Mouse (Mus musculus) embryonic fibroblast, embryonic 13.5 days (primary cell): Measurements from ENCODE around the gene Siae. TPM values are rescaled to one million over a fixed set of nuclear protein-coding genes. Genes with fewer than 3 reads are reported as not detected.

Experiments used
- H3K27ac ChIP-seq: 2 replicates; pipeline ENCODE4 v1.5.1; 2012; ENCODE audit warnings: low read length, control low read depth, inconsistent platforms; ENCODE audit not compliant: insufficient read depth
- H3K4me1 ChIP-seq: 2 replicates; pipeline ENCODE4 v1.6.1; 2011; ENCODE audit warnings: low read length; ENCODE audit not compliant: control insufficient read depth, insufficient read depth
- H3K4me3 ChIP-seq: 2 replicates; pipeline ENCODE4 v1.5.1; 2011; ENCODE audit warnings: mild to moderate bottlenecking, control low read depth, low read length; ENCODE audit not compliant: insufficient read depth
- CTCF ChIP-seq: IDR thresholded peaks from 2 replicates; pipeline ENCODE4 v1.5.1; 2011; ENCODE audit warnings: mild to moderate bottlenecking, control low read depth, low read length, moderate library complexity, borderline replicate concordance; ENCODE audit not compliant: insufficient read depth
- POLR2A ChIP-seq: IDR thresholded peaks from 2 replicates; pipeline ENCODE4 v1.6.1; 2011; ENCODE audit warnings: low read depth, mild to moderate bottlenecking, control low read depth, low read length, moderate library complexity
- polyA plus RNA-seq: library from polyadenylated mRNA; stranded (reverse); fragments of >200 nt; gene quantifications from 2 replicates; pipeline ENCODE4 v1.2.4, GENCODE M21; 2011; ENCODE audit warnings: low read depth; ENCODE audit not compliant: missing spikeins, insufficient read length

Gene Siae
- polyA plus RNA-seq, 1 experiment: 16.1 TPM

DNA sequence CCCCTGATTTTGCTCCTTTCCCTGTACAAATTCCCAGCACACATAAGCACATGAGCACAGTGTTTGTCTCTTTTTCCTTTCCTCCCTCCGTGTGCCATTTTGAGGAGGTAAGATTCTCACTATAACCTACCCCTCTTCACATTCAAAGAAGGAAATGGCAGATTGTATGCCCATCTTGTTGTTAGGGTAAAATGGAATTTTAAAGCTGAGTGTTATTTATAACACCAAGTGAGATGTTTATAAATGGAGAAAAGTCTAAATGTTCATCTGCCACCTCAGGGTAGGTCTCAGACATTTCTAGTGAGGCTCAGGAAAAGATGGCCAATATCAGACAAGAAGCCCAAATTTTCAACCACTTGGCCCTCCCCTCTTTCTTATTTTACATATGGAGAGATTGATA, 69.0 kb downstream of the Siae start:
- TF ChIP-seq POLR2A (no peak), CTCF (no peak)
- no peaks in the 10 kb centered on the region for H3K4me1 ChIP-seq
- no peak overlapping the region for H3K4me3 ChIP-seq
- H3K27ac ChIP-seq: no peak overlapping the region

DNA sequence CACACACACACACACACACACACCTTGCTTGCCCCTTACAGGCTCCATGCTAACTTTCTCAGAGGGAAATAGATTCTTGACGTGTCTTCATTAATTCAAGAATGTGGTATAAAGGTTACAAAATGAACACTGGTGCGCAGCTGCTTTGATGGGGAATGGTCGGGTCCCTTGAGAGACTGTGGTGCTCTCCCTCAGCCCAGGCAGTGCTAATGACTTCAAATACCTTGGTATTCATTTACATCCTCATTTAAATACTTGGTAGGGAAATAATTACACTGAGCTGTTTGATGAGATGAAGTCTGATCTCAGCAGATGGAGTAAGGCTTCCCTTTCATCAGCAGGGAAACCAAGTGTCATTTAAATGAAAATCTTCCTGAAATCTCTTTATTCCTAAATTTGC, 69.6 kb downstream of the Siae start:
- Histone ChIP-seq H3K4me1 (no peaks in the 10 kb centered on the region), H3K27ac (no peak overlapping the region), H3K4me3 (no peak overlapping the region)
- TF ChIP-seq CTCF (no peak), POLR2A (no peak)

DNA sequence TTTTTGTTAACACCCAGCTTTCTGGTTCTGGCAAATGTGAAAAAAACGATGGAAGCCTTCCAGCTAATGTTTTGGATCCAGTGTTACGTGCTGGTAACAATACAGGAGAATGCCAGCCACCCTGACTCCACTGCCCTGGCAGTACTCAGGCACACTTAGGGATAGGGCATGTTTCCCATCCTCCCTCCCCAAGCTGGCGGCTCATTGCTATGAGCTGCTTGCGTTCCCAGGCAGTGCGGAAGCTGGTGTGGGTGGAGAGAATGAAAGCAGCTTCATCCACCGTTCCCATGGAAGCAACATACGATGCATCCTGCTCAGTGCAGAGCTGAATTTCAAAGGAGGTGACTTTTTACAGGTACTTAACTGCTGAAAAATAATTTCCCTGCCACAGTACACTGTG, 70.1 kb downstream of the Siae start:
- TF ChIP-seq CTCF (no peak), POLR2A (no peak)
- no peak overlapping the region for H3K4me3 ChIP-seq
- H3K4me1 ChIP-seq: no peaks in the 10 kb centered on the region
- H3K27ac ChIP-seq: no peak overlapping the region

DNA sequence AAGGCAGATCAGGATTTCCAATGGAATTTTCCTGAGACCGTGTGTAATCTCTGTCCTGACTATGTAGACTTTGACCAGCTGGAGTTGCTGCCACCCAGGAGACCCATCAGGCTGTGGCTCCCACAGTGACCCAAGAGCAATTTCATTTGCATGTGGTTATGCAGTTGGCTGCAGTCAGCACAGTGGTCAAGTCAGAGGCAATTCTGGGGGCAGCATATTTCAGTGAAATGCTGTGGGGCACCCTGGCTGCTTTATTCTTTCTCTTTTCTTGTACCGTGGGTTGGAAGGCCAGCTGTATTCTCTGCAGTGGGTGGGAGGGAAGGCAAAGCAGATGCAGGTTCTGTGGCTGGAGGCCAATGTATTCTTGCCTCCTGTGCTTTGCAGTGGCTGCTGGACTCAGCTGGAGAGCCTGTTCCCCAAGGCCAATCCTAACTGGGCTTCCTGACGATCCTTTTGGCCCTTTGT, 70.6 kb downstream of the Siae start:
- Histone ChIP-seq H3K27ac (no peak overlapping the region), H3K4me1 (0 out of 2 replicates have a peak, but pooled peaks cover 3% of the 10 kb centered on the region), H3K4me3 (no peak overlapping the region)
- no peak for TF ChIP-seq POLR2A
- TF ChIP-seq CTCF: no peak

DNA sequence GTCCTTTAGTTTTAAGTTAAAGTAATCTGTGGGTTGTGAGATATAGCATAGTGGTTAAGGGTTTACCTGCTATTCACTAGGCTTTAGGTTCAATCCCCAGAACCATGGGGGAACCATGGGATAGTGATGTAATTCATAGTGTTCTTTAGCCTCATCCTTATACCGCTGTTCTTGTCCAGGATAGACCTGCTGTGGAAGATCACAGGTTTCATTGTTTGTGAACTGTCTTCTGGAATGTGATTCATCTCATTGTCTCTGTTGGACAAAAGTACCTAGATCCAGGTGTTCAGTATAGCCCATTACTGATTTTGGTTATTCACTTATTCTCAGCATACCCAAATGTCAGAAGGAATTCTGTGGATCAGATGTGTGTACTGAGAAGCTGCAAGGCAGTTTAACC, 71.8 kb downstream of the Siae start:
- TF ChIP-seq POLR2A: no peak
- TF ChIP-seq CTCF: no peak
- H3K27ac ChIP-seq: no peak overlapping the region
- H3K4me3 ChIP-seq: no peak overlapping the region
- H3K4me1 ChIP-seq: 0 out of 2 replicates have a peak, but pooled peaks cover 3% of the 10 kb centered on the region

DNA sequence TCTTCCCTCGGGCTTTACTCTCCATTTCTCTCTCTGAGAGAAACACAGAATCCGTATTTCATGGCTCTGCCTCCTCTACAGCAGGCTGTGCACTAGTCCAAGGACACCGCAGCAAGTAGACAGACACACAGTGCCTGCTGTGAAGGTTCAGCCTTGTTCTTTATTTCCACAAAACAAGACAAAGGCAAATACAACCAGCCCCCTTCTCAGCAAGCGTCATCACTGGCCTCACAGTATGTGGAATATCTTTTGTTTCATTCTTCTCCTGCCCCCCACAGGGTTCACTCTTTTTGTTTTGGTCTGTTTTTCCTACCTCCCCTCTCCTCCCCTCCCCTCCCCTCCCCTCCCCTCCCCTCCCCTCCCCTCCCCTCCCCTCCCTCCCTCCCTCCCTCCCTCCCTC, 73.1 kb downstream of the Siae start:
- Histone ChIP-seq H3K4me3 (no peak overlapping the region), H3K4me1 (0 out of 2 replicates have a peak, but pooled peaks cover 3% of the 10 kb centered on the region), H3K27ac (no peak overlapping the region)
- no peak for TF ChIP-seq POLR2A

DNA sequence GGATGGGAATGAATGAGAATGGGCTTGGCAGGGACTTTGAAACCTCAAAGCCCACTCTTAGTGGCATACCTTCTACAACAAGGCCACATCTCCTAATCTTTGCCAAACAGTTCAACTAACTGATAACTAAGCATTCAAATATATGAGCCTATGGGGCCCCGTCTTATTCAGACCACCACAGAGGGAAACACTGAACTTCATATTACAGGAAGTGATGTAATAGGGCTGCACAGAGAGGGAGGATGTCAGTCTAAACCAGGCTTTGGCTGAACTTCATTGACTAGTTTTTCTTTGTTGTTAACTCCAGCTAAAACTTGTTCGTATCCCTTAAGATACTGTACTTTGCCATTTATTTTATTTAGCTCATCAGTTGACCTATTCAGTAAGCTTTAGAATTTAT, 74.4 kb downstream of the Siae start:
- TF ChIP-seq POLR2A (no peak), CTCF (no peak)
- no peak overlapping the region for H3K27ac ChIP-seq
- H3K4me1 ChIP-seq: 0 out of 2 replicates have a peak, but pooled peaks cover 3% of the 10 kb centered on the region
- no peak overlapping the region for H3K4me3 ChIP-seq

DNA sequence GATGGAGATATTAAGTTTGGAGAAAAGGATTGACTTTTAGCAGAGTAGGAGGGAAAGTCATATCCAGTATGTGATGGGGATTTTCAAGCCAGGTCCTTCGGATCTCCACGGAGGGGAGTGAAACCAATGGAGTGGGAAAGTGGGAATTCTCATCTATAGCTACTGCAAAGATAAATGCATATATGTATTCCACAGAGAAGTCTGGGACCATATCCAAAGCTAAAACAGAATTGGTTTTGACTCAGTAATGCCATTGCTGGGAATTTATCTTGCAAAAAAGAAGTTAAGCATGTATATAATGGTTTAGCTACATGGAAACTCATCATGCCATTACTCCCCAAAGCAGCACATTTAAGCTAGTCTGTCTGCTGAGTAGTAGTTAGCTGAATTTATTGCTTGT, 76.8 kb downstream of the Siae start:
- H3K4me1 ChIP-seq: peaks cover 7% of the 10 kb centered on the region; the same call in 1 of the 2 replicates
- H3K27ac ChIP-seq: no peak overlapping the region
- TF ChIP-seq POLR2A (no peak), CTCF (no peak)
- H3K4me3 ChIP-seq: no peak overlapping the region

DNA sequence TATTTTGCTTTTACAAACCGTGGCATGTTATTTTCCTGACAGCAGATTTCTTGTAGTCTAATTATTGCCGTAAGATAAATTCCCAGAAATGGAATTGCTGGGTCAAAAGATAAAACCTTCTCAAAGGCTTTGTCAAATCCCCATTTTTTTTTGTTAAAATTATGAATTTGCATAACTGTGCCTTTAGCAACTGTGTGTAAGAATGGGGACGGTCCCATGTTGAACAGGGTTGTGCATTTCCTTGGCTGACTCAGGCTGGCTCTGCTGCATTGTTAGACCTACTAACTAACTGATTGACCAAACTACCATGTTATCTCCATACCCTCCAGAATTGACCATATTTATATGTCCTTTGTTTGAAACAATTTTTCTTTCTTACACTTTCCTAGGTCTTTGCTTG, 78.8 kb downstream of the Siae start:
- Histone ChIP-seq H3K27ac (no peak overlapping the region), H3K4me3 (no peak overlapping the region), H3K4me1 (peaks cover 9% of the 10 kb centered on the region; the same call in 1 of the 2 replicates)
- TF ChIP-seq CTCF: no peak
- no peak for TF ChIP-seq POLR2A

DNA sequence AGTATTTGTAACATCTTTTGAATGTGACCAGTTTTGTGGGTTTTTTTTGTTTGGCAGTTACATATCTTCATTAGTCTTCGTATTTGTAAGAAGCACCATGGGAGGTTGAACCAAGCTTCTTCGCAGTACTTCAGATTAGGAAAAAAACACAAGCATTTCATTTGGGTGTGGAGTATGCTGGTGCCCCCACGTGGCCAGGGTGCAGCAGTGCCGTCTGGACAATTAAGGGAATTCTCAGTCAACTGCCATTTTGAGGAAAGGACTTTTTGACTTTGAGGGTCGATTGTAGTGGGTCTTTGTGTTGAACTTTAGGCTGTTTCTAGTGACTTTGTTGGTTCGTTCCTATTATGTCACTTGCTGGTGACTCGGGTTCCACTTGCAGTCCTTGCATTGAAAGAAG, 80.8 kb downstream of the Siae start:
- peaks cover 6% of the 10 kb centered on the region; the same call in 1 of the 2 replicates for H3K4me1 ChIP-seq
- no peak overlapping the region for H3K4me3 ChIP-seq
- no peak overlapping the region for H3K27ac ChIP-seq
- no peak for TF ChIP-seq POLR2A
- TF ChIP-seq CTCF: peak; percentile 73; the same call in 1 of the 2 replicates

DNA sequence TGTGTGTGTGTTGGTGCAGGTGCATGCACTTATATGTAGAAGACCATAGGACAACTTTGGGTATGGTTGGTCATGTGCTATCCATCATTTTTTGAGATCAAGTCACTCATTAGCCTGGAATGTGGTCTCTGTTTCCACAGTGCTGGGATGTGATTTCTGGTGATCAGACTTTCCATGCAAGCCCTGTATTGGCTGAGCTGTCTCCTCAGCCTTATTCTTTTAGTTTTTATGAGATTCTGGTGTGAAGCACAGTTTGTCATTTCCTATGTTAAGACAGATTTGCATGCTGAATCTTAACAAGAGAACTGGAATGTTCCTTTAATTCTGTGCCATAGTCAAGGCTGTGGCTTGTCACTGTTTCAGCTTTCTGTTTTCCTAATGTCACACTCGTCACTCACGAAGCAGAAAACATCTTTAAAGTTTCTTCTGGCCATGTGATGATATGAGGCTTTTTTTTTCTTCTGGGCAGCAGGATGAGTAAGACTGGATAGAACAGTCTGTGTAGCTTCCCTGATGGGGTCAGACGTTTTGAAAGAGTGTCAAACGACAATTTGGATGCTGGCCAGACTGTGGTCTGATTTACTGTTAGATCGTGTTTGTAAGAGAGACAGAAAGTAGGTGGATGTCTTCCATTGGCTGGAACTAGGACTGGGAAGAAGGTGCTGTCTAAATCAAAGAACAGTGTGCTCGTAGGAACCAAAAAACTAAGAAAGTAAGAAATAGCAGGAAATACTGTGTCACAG, 81.5 kb downstream of the Siae start:
- H3K4me1 ChIP-seq: peaks cover 6% of the 10 kb centered on the region; the same call in 1 of the 2 replicates
- 0 out of 2 replicates have a peak overlapping the region, but pooled peaks have one; percentile 42 for H3K27ac ChIP-seq
- H3K4me3 ChIP-seq: no peak overlapping the region
- TF ChIP-seq POLR2A (no peak), CTCF (no peak)
